Mouse (Mus musculus): ENCODE results near the gene Tssk1. TPM values are rescaled to one million over a fixed set of nuclear protein-coding genes. Genes with fewer than 3 reads are reported as not detected.

Gene Tssk1
- polyA plus RNA-seq, 1 experiment from 2014 or later: 0.13 TPM

DNA sequence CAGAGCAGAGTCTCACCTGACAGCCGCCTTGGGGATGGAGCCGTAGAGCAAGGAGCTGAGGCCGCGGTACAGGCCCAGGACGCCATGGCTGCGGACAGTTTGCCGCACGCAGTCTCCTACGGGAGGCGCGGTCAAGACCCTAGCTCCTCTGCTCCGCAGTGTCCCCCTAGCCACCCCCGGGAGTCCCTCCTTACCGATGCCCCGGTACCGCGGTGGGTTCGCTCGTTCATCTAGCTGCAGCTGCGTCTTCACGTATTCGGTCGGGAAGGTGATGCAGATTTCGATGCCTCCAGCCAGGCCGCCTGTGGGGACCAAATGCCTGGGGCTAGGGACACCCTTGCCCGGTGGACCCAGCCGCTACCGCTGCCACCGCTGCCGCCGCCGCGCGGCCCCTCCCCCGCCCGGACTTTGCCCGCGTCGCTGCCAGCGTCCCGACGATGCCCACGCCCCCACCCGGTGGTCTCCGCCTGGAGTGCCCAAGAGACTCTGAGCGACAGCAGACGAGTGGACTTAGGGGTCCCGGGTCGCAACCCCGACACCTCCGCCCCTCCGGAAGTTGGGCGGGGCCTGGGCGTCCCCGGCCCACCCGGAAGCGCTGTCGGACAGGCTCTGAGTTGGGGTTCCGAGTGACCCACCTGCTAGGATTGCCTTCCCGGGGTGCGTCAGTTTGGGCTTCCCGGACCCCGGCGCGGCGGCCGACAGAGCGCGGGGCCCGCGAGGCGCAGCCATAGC lies 33.5 kb downstream of the Tssk1 start:
- POLR2A ChIA-PET: interaction anchor here (1.4 kb wide), 1 partner anchor 9 kb away, joined by 4 read pairs; no protein-coding TSS in a partner anchor
- in situ Hi-C loops (cut with MboI; ENCODE audit: low pct_unique_long_range_greater_than_20kb): no loop called here
- CTCF ChIA-PET: interaction anchor here (1.0 to 2.2 kb wide), 2 partner anchors 11 to 13 kb away, joined by 3 to 19 read pairs; no protein-coding TSS in a partner anchor

GRCm38 (mm10) chr16:17928087-17928580 lies 34.1 kb downstream of the Tssk1 start, which contains the start of gene Slc25a1:
Gene Slc25a1 (minus strand): TSS chr16:17928219.
- in situ Hi-C loops (cut with MboI; ENCODE audit: low pct_unique_long_range_greater_than_20kb): no loop called here
- ChIA-PET CTCF (interaction anchor here (1.0 to 2.2 kb wide), 6 partner anchors 10 to 62 kb away, joined by 3 to 19 read pairs (median 3); no protein-coding TSS in a partner anchor), POLR2A (interaction anchor here (1.1 to 1.4 kb wide), 3 partner anchors 8 to 12 kb away, joined by 3 to 4 read pairs (median 4); no protein-coding TSS in a partner anchor)
- ATAC-seq: peak; percentile 73
- DNase-seq (ENCODE audit: low read depth, low spot score): no peak
- no peak for TF ChIP-seq CTCF (IDR thresholded peaks at IDR 0.05)
- no peaks in the 10 kb centered on the region for H3K27me3 ChIP-seq

More for the DNA sequence above, 33.5 kb downstream of the Tssk1 start:
- no peak for TF ChIP-seq CTCF (IDR thresholded peaks at IDR 0.05)
- DNase-seq (ENCODE audit: low read depth, low spot score) (no peak), ATAC-seq (peak; percentile 2)
- no peaks in the 10 kb centered on the region for H3K27me3 ChIP-seq

DNA sequence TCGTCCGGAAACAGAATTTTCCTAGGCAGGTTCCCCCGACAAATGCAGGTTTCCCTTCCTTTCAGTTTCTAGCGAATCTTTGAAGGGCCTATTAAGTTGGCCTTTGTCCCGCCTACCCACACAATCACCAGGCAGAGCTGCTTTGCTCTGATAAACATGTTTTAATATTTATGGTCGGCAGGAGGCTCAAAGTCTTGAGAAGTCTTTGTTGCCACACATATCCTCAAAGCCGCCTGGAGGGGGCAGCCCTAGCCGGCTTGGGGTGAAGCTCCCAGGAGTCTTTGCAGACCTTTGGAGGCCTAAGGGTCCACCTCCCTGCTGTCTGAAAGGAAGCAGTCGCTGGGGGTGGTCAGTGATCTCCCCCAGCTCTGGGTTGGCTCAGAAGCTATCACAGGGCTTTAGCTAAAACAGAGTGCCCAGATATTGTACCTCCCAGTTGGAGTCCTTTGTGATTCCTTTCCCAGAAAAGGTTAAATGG lies 34.6 kb downstream of the Tssk1 start:
- in situ Hi-C loops (cut with MboI; ENCODE audit: low pct_unique_long_range_greater_than_20kb): no loop called here
- DNase-seq (ENCODE audit: low read depth, low spot score): peak; percentile 53
- no peaks in the 10 kb centered on the region for H3K27me3 ChIP-seq
- CTCF ChIA-PET: interaction anchor here (1.0 to 2.2 kb wide), 7 partner anchors 10 to 119 kb away, joined by 3 to 19 read pairs (median 3); no protein-coding TSS in a partner anchor
- POLR2A ChIA-PET: interaction anchor here (0.6 to 1.3 kb wide), 3 partner anchors 10 to 57 kb away, joined by 3 to 4 read pairs (median 3); no protein-coding TSS in a partner anchor
- peak; percentile 75 for ATAC-seq
- TF ChIP-seq CTCF (IDR thresholded peaks at IDR 0.05): no peak

- POLR2A ChIA-PET: interaction anchor here (0.6 to 1.3 kb wide), 3 partner anchors 9 to 57 kb away, joined by 3 to 4 read pairs (median 3); no protein-coding TSS in a partner anchor
- CTCF ChIA-PET: interaction anchor here (1.1 to 2.2 kb wide), 6 partner anchors 9 to 118 kb away, joined by 3 to 19 read pairs (median 3); no protein-coding TSS in a partner anchor
- no peak for TF ChIP-seq CTCF (IDR thresholded peaks at IDR 0.05)
- DNase-seq (ENCODE audit: low read depth, low spot score) (no peak), ATAC-seq (no peak)
- peaks cover 2% of the 10 kb centered on the region for H3K27me3 ChIP-seq
- in situ Hi-C loops (cut with MboI; ENCODE audit: low pct_unique_long_range_greater_than_20kb): no loop called here
Observed at GRCm38 (mm10) chr16:17929211-17929610, 35.2 kb downstream of the Tssk1 start.

DNA sequence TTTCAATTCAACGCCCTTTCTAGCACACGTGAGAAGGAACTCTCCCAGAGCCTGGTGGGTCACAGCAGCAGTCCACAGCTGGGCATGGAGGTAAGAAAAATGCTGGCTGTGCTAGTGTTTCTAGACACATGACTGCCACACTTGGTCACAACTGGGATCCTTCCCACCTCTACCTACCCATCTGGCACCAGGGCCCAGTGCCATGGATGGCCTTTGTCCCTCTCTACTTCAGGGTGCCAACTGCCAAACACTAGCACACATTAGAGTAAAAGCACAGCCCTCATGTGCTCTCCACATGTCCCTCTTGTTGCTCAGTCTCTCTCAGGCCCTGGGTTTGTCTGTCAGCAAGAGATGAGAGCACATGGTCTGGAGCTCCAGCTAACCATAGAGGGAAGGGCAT lies 35.6 kb downstream of the Tssk1 start:
- ChIA-PET POLR2A (interaction anchor here (1.3 kb wide), 1 partner anchor 11 kb away, joined by 3 read pairs; no protein-coding TSS in a partner anchor), CTCF (interaction anchor here (1.0 to 2.2 kb wide), 5 partner anchors 9 to 118 kb away, joined by 3 to 19 read pairs (median 4); no protein-coding TSS in a partner anchor)
- H3K27me3 ChIP-seq: peaks cover 6% of the 10 kb centered on the region
- in situ Hi-C loops (cut with MboI; ENCODE audit: low pct_unique_long_range_greater_than_20kb): no loop called here
- no peak for DNase-seq (ENCODE audit: low read depth, low spot score)
- TF ChIP-seq CTCF (IDR thresholded peaks at IDR 0.05): no peak
- no peak for ATAC-seq

GRCm38 (mm10) chr16:17931906-17932460 lies 38.0 kb downstream of the Tssk1 start:
- in situ Hi-C loops (cut with MboI; ENCODE audit: low pct_unique_long_range_greater_than_20kb): no loop called here

GRCm38 (mm10) chr16:17933594-17934444 lies 39.8 kb downstream of the Tssk1 start:
- POLR2A ChIA-PET: no interaction called here
- in situ Hi-C loops (cut with MboI; ENCODE audit: low pct_unique_long_range_greater_than_20kb): no loop called here
- no peak for TF ChIP-seq CTCF (IDR thresholded peaks at IDR 0.05)
- DNase-seq (ENCODE audit: low read depth, low spot score) (no peak), ATAC-seq (no peak)
- peaks cover 32% of the 10 kb centered on the region for H3K27me3 ChIP-seq
- CTCF ChIA-PET: no interaction called here

More at GRCm38 (mm10) chr16:17931906-17932460, 38.0 kb downstream of the Tssk1 start:
- POLR2A ChIA-PET: no interaction called here
- no peak for TF ChIP-seq CTCF (IDR thresholded peaks at IDR 0.05)
- CTCF ChIA-PET: no interaction called here
- DNase-seq (ENCODE audit: low read depth, low spot score): no peak
- ATAC-seq: no peak
- peaks cover 21% of the 10 kb centered on the region for H3K27me3 ChIP-seq

DNA sequence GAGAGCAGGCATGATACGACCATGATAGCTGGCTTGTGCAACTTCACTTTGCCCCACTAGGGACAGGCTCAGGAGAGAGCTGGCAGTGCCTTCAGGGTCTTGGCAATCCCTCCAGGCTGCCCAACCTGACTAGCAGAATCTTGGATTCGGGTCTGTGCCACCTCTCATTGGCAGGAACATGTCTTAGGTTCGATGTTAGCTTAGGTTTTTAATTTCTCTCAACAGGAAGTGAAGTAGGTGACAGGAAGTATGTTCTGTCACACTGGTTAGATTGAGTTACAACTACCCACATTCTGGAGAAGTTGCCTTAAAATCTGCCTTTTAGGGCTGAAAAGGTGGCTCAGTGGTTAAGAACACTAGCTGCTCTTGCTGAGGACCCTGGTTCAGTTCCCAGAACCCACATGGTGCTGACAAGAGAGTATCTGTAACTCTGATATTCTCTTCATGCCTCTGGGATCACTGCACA lies 40.5 kb downstream of the Tssk1 start:
- ChIA-PET CTCF (no interaction called here), POLR2A (no interaction called here)
- H3K27me3 ChIP-seq: peaks cover 32% of the 10 kb centered on the region
- ATAC-seq (no peak), DNase-seq (ENCODE audit: low read depth, low spot score) (no peak)
- in situ Hi-C loops (cut with MboI; ENCODE audit: low pct_unique_long_range_greater_than_20kb): no loop called here
- TF ChIP-seq CTCF (IDR thresholded peaks at IDR 0.05): no peak

DNA sequence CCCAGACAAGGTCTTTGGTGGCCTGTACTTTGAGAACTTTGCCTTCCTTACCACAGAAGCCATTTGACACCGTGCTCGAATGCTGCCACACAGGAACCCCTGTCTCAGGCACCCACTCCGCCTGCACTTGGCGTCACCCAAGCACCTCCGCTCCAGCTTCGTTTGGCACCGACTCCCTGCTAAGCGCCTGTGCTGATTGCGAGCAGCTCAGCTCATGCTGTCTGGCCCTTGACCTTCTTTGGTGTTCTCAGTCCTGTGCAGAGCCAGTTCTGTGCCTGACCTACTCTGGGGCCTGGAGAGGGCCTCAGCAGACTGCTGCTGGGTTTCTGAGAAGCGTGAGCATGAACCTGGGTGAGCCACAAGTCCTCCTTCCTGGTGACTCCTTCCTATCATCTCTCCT lies 42.8 kb downstream of the Tssk1 start:
- H3K27me3 ChIP-seq: peaks cover 32% of the 10 kb centered on the region
- ChIA-PET CTCF (interaction anchor here (2.7 kb wide), 1 partner anchor 8 kb away, joined by 19 read pairs; the partner anchor contains the start of gene Slc25a1), POLR2A (interaction anchor here (0.8 kb wide), 1 partner anchor 9 kb away, joined by 4 read pairs; the partner anchor contains the start of gene Slc25a1)
- ATAC-seq (no peak), DNase-seq (ENCODE audit: low read depth, low spot score) (no peak)
- TF ChIP-seq CTCF (IDR thresholded peaks at IDR 0.05): no peak
- in situ Hi-C loops (cut with MboI; ENCODE audit: low pct_unique_long_range_greater_than_20kb): no loop called here

All from Patski (cell line).